Mouse (Mus musculus): ENCODE measurements at regions not wholly inside any gene's neighbourhood (a gene's known extent, or its start where the extent isn't known, plus 50 kb on each side); places are given as distances from the start of the nearest gene placed in this dataset.

GRCm38 (mm10) chr2:74063302-74063701 is 152.2 kb upstream of the Atp5g3 start:
- Histone ChIP-seq H3K79me2 (replicated peaks; ENCODE audit: control insufficient read depth, extremely low read depth, insufficient read depth, poor library complexity, severe bottlenecking) (no peaks in the 10 kb centered on the region), H3K4me1 (ENCODE audit: control insufficient read depth in 1 of 2, insufficient read depth in 2 of 2) (no peaks in the 10 kb centered on the region), H3K27ac (ENCODE audit: insufficient read depth, low read depth) (no peak overlapping the region), H3K9me3 (replicated peaks; ENCODE audit: low read length) (no peaks in the 10 kb centered on the region), H3K9ac (ENCODE audit: insufficient read depth, low read depth) (no peak overlapping the region), H3K36me3 (replicated peaks in 1 of 2; ENCODE audit: control insufficient read depth in 1 of 2, insufficient read depth in 1 of 2, low read length in 1 of 2) (no peaks in the 10 kb centered on the region), H3K27me3 (replicated peaks) (no peaks in the 10 kb centered on the region), H3K4me3 (replicated peaks in 1 of 3; ENCODE audit: low read depth in 2 of 3, low read length in 2 of 3, poor library complexity in 1 of 3) (no peak overlapping the region), H3K4me2 (ENCODE audit: insufficient read depth, low read depth, poor library complexity, severe bottlenecking) (no peak overlapping the region)
- dilution Hi-C loops (cut with MboI; ENCODE audit: extremely low pct_ligation_motif_present, extremely low pct_unique_long_range_greater_than_20kb, low sequenced_read_pairs) (no loop called here), in situ Hi-C loops (cut with MboI; ENCODE audit: low pct_ligation_motif_present, low pct_unique_long_range_greater_than_20kb, low sequenced_read_pairs) (loop anchor here (10.0 to 25.0 kb wide), 2 partner anchors 199 to 601 kb away; partner anchors contain the start of gene Hoxd13)
- TF ChIP-seq NELFE (IDR thresholded peaks at IDR 0.05; ENCODE audit: low read depth, low read length), result no peak
- TF ChIP-seq JUN (IDR thresholded peaks at IDR 0.05; ENCODE audit: insufficient read depth, low read depth, low read length), result no peak
- no peak for TF ChIP-seq MAX (IDR thresholded peaks at IDR 0.05; ENCODE audit: low read length)
- no peak for TF ChIP-seq USF2 (conservative IDR thresholded peaks at IDR 0.05; ENCODE audit: low read depth, low read length)
- no peak for TF ChIP-seq POLR2A (IDR thresholded peaks at IDR 0.05; ENCODE audit: low read depth, low read length)
- no peak for TF ChIP-seq RAD21 (IDR thresholded peaks at IDR 0.05; ENCODE audit: low read depth, low read length)
- TF ChIP-seq ETS1 (conservative IDR thresholded peaks at IDR 0.05; ENCODE audit: low read depth, low read length), result no peak
- TF ChIP-seq TBP (conservative IDR thresholded peaks at IDR 0.05; ENCODE audit: low read depth, low read length), result no peak
- no peak for TF ChIP-seq RCOR1 (conservative IDR thresholded peaks at IDR 0.05; ENCODE audit: low read depth, low read length)
- no peak for TF ChIP-seq ZC3H11A (IDR thresholded peaks at IDR 0.05; ENCODE audit: low read depth, low read length)
- no peak for TF ChIP-seq TCF12 (IDR thresholded peaks at IDR 0.05; ENCODE audit: low read depth, low read length)
- TF ChIP-seq CHD1 (IDR thresholded peaks at IDR 0.05; ENCODE audit: low read depth, low read length), result no peak
- TF ChIP-seq MEF2A (IDR thresholded peaks at IDR 0.05; ENCODE audit: borderline replicate concordance, low read depth, low read length), result no peak
- TF ChIP-seq BHLHE40 (IDR thresholded peaks at IDR 0.05; ENCODE audit: low read depth, low read length), result no peak
- no peak for TF ChIP-seq MYC (IDR thresholded peaks at IDR 0.05; ENCODE audit: low read depth, low read length)
- no peak for TF ChIP-seq ZMIZ1 (IDR thresholded peaks at IDR 0.05; ENCODE audit: low read depth, low read length)
- no peak for TF ChIP-seq IRF4 (IDR thresholded peaks at IDR 0.05; ENCODE audit: low read depth, low read length)
- TF ChIP-seq KAT2A (IDR thresholded peaks at IDR 0.05; ENCODE audit: insufficient replicate concordance, low read length), result no peak
- no peak for DNase-seq (ENCODE audit: extremely low read depth)

GRCm38 (mm10) chr2:74042430-74042829 is 131.3 kb upstream of the Atp5g3 start:
- TF ChIP-seq CTCF (conservative IDR thresholded peaks at IDR 0.05 in 1 of 2, IDR thresholded peaks at IDR 0.05 in 1 of 2; ENCODE audit: low read depth in 2 of 2, low read length in 2 of 2) (peak in 1 of 2 experiments; percentile 61; a peak in 2 of 4 replicates), RAD21 (IDR thresholded peaks at IDR 0.05; ENCODE audit: low read depth, low read length) (peak; percentile 29), CHD2 (IDR thresholded peaks at IDR 0.05; ENCODE audit: low read length) (no peak)
- no peak overlapping the region for H3K9ac ChIP-seq (ENCODE audit: insufficient read depth, low read depth)
- dilution Hi-C loops (cut with MboI; ENCODE audit: extremely low pct_ligation_motif_present, extremely low pct_unique_long_range_greater_than_20kb, low sequenced_read_pairs) (no loop called here), in situ Hi-C loops (cut with MboI; ENCODE audit: low pct_ligation_motif_present, low pct_unique_long_range_greater_than_20kb, low sequenced_read_pairs) (no loop called here)
- H3K79me2 ChIP-seq (replicated peaks; ENCODE audit: control insufficient read depth, extremely low read depth, insufficient read depth, poor library complexity, severe bottlenecking), result no peaks in the 10 kb centered on the region
- DNase-seq (ENCODE audit: extremely low read depth), result peak; percentile 12
- H3K36me3 ChIP-seq (replicated peaks in 1 of 2; ENCODE audit: control insufficient read depth in 1 of 2, insufficient read depth in 1 of 2, low read length in 1 of 2), result no peaks in the 10 kb centered on the region
- no peaks in the 10 kb centered on the region for H3K27me3 ChIP-seq (replicated peaks)
- no peak overlapping the region for H3K4me2 ChIP-seq (ENCODE audit: insufficient read depth, low read depth, poor library complexity, severe bottlenecking)
- H3K9me3 ChIP-seq (replicated peaks; ENCODE audit: low read length), result no peaks in the 10 kb centered on the region
- peaks cover 4 to 19% of the 10 kb centered on the region in 2 experiments for H3K4me1 ChIP-seq (ENCODE audit: control insufficient read depth in 1 of 2, insufficient read depth in 2 of 2)
- H3K27ac ChIP-seq (ENCODE audit: insufficient read depth, low read depth), result no peak overlapping the region
- no peak overlapping the region for H3K4me3 ChIP-seq (replicated peaks in 1 of 3; ENCODE audit: low read depth in 2 of 3, low read length in 2 of 3, poor library complexity in 1 of 3)
